Mouse (Mus musculus): Measurements from ENCODE around the gene Setx. TPM values are rescaled to one million over a fixed set of nuclear protein-coding genes. Genes with fewer than 3 reads are reported as not detected.

Gene Setx
- polyA plus RNA-seq, 1 experiment from 2014 or later: 13.8 TPM

- 58% methylated on average over 11 of the region's 11 CpGs for WGBS
- Histone ChIP-seq H3K27me3 (peaks cover 17% of the 10 kb centered on the region), H3K4me1 (replicated peaks) (0 out of 2 replicates have a peak, but pooled peaks cover 7% of the 10 kb centered on the region), H3K4me3 (no peak overlapping the region), H3K27ac (no peak overlapping the region), H3K9ac (no peak overlapping the region), H3K36me3 (no peaks in the 10 kb centered on the region), H3K9me3 (no peaks in the 10 kb centered on the region), H3K4me2 (no peak overlapping the region)
- no peak for ATAC-seq (ENCODE audit: low FRiP score)
Observed at GRCm38 (mm10) chr2:29201223-29201955, 77.4 kb downstream of the Setx start.

GRCm38 (mm10) chr2:29206156-29206555 is 82.2 kb downstream of the Setx start:
- Histone ChIP-seq H3K4me3 (no peak overlapping the region), H3K36me3 (no peaks in the 10 kb centered on the region), H3K9me3 (no peaks in the 10 kb centered on the region), H3K27ac (no peak overlapping the region), H3K4me1 (replicated peaks) (0 out of 2 replicates have a peak, but pooled peaks cover 7% of the 10 kb centered on the region), H3K4me2 (no peak overlapping the region), H3K9ac (no peak overlapping the region), H3K27me3 (no peaks in the 10 kb centered on the region)
- WGBS: 39% methylated on average over 8 of the region's 8 CpGs
- ATAC-seq (ENCODE audit: low FRiP score): no peak

GRCm38 (mm10) chr2:29216286-29217012 is 92.5 kb downstream of the Setx start:
- no peak overlapping the region for H3K9ac ChIP-seq
- 50% methylated on average over 8 of the region's 8 CpGs for WGBS
- no peaks in the 10 kb centered on the region for H3K36me3 ChIP-seq
- H3K4me2 ChIP-seq: no peak overlapping the region
- H3K27ac ChIP-seq: no peak overlapping the region
- H3K9me3 ChIP-seq: no peaks in the 10 kb centered on the region
- no peak for ATAC-seq (ENCODE audit: low FRiP score)
- H3K4me1 ChIP-seq (replicated peaks): 0 out of 2 replicates have a peak, but pooled peaks cover 2% of the 10 kb centered on the region
- H3K27me3 ChIP-seq: no peaks in the 10 kb centered on the region
- H3K4me3 ChIP-seq: no peak overlapping the region

GRCm38 (mm10) chr2:29217042-29217441 is 93.1 kb downstream of the Setx start:
- Histone ChIP-seq H3K4me3 (no peak overlapping the region), H3K27me3 (no peaks in the 10 kb centered on the region), H3K9ac (no peak overlapping the region), H3K4me1 (replicated peaks) (0 out of 2 replicates have a peak, but pooled peaks cover 4% of the 10 kb centered on the region), H3K36me3 (no peaks in the 10 kb centered on the region), H3K27ac (no peak overlapping the region), H3K9me3 (no peaks in the 10 kb centered on the region), H3K4me2 (no peak overlapping the region)
- 91% methylated on average over 5 of the region's 5 CpGs for WGBS
- ATAC-seq (ENCODE audit: low FRiP score): no peak

GRCm38 (mm10) chr2:29217897-29218296 is 93.9 kb downstream of the Setx start:
- ATAC-seq (ENCODE audit: low FRiP score): peak; percentile 24; the same call in 1 of the 2 replicates
- Histone ChIP-seq H3K4me3 (no peak overlapping the region), H3K9me3 (no peaks in the 10 kb centered on the region), H3K27ac (no peak overlapping the region), H3K27me3 (no peaks in the 10 kb centered on the region), H3K4me2 (no peak overlapping the region), H3K9ac (no peak overlapping the region), H3K4me1 (replicated peaks) (peaks cover 11% of the 10 kb centered on the region; the same call in 1 of the 2 replicates), H3K36me3 (no peaks in the 10 kb centered on the region)
- 64% methylated on average over 10 of the region's 10 CpGs for WGBS

GRCm38 (mm10) chr2:29218831-29219230 is 94.8 kb downstream of the Setx start:
- H3K27me3 ChIP-seq: no peaks in the 10 kb centered on the region
- ATAC-seq (ENCODE audit: low FRiP score): no peak
- no peak overlapping the region for H3K4me2 ChIP-seq
- H3K36me3 ChIP-seq: no peaks in the 10 kb centered on the region
- no peaks in the 10 kb centered on the region for H3K9me3 ChIP-seq
- H3K4me1 ChIP-seq (replicated peaks): peaks cover 11% of the 10 kb centered on the region; the same call in 1 of the 2 replicates
- H3K9ac ChIP-seq: no peak overlapping the region
- no peak overlapping the region for H3K27ac ChIP-seq
- H3K4me3 ChIP-seq: no peak overlapping the region
- WGBS: 90% methylated on average over 5 of the region's 5 CpGs

- ATAC-seq (ENCODE audit: low FRiP score): no peak
- Histone ChIP-seq H3K4me3 (no peak overlapping the region), H3K9me3 (no peaks in the 10 kb centered on the region), H3K36me3 (no peaks in the 10 kb centered on the region), H3K4me2 (no peak overlapping the region), H3K9ac (no peak overlapping the region), H3K27me3 (no peaks in the 10 kb centered on the region), H3K27ac (no peak overlapping the region), H3K4me1 (replicated peaks) (peaks cover 9% of the 10 kb centered on the region; the same call in 1 of the 2 replicates)
- 3% methylated on average over 4 of the region's 4 CpGs for WGBS
Observed at GRCm38 (mm10) chr2:29222302-29222701, 98.3 kb downstream of the Setx start.

GRCm38 (mm10) chr2:29223591-29224262 is 99.7 kb downstream of the Setx start:
- H3K27ac ChIP-seq: no peak overlapping the region
- H3K27me3 ChIP-seq: no peaks in the 10 kb centered on the region
- no peak for ATAC-seq (ENCODE audit: low FRiP score)
- no peak overlapping the region for H3K4me2 ChIP-seq
- H3K9me3 ChIP-seq: no peaks in the 10 kb centered on the region
- WGBS: 45% methylated on average over 7 of the region's 7 CpGs
- no peak overlapping the region for H3K4me3 ChIP-seq
- peaks cover 9% of the 10 kb centered on the region; the same call in 1 of the 2 replicates for H3K4me1 ChIP-seq (replicated peaks)
- H3K9ac ChIP-seq: no peak overlapping the region
- no peaks in the 10 kb centered on the region for H3K36me3 ChIP-seq

GRCm38 (mm10) chr2:29226671-29227070 is 102.7 kb downstream of the Setx start:
- H3K27ac ChIP-seq: no peak overlapping the region
- H3K9me3 ChIP-seq: no peaks in the 10 kb centered on the region
- peaks cover 19% of the 10 kb centered on the region for H3K4me1 ChIP-seq (replicated peaks)
- ATAC-seq (ENCODE audit: low FRiP score): no peak
- no peaks in the 10 kb centered on the region for H3K27me3 ChIP-seq
- H3K4me3 ChIP-seq: no peak overlapping the region
- H3K4me2 ChIP-seq: no peak overlapping the region
- H3K9ac ChIP-seq: no peak overlapping the region
- H3K36me3 ChIP-seq: no peaks in the 10 kb centered on the region
- 77% methylated on average over 4 of the region's 4 CpGs for WGBS

- Histone ChIP-seq H3K4me1 (replicated peaks) (peaks cover 14% of the 10 kb centered on the region), H3K4me3 (no peak overlapping the region), H3K27ac (no peak overlapping the region), H3K9me3 (no peaks in the 10 kb centered on the region), H3K4me2 (no peak overlapping the region), H3K36me3 (no peaks in the 10 kb centered on the region), H3K27me3 (no peaks in the 10 kb centered on the region), H3K9ac (no peak overlapping the region)
- no peak for ATAC-seq (ENCODE audit: low FRiP score)
- WGBS: 70% methylated on average over 9 of the region's 9 CpGs
Observed at GRCm38 (mm10) chr2:29230191-29230835, 106.3 kb downstream of the Setx start.
